Mouse (Mus musculus) cortical plate, adult 2 months (tissue): ENCODE data around the gene Ddc. TPM values are rescaled to one million over a fixed set of nuclear protein-coding genes. Genes with fewer than 3 reads are reported as not detected.

Source experiments
- H3K27ac ChIP-seq: fragments of 200-500 bp; 2 replicates; pipeline ENCODE4 v1.5.1; 2012; ENCODE audit warnings: low read length, control low read depth, inconsistent platforms; ENCODE audit not compliant: insufficient read depth
- H3K4me1 ChIP-seq: fragments of 200-500 bp; 2 replicates; pipeline ENCODE4 v1.6.1; 2011; ENCODE audit warnings: low read length; ENCODE audit not compliant: control insufficient read depth, insufficient read depth
- H3K4me3 ChIP-seq: fragments of 200-500 bp; 2 replicates; pipeline ENCODE4 v1.5.1; 2011; ENCODE audit warnings: mild to moderate bottlenecking, low read length, control low read depth; ENCODE audit not compliant: insufficient read depth
- CTCF ChIP-seq: fragments of 200-500 bp; IDR thresholded peaks from 2 replicates; pipeline ENCODE4 v1.5.1; 2011; ENCODE audit warnings: mild to moderate bottlenecking, control low read depth, low read length; ENCODE audit not compliant: insufficient read depth; ENCODE audit errors: extremely low read depth
- POLR2A ChIP-seq: fragments of 200-500 bp; IDR thresholded peaks from 2 replicates; pipeline ENCODE4 v1.6.1; 2011; ENCODE audit warnings: mild to moderate bottlenecking, low read length, control low read depth; ENCODE audit not compliant: insufficient read depth; ENCODE audit errors: extremely low read depth
- polyA plus RNA-seq: library from polyadenylated mRNA; depleted of rRNA; stranded (reverse); fragments of >200 nt; gene quantifications from 2 replicates; pipeline ENCODE4 v1.2.3, GENCODE M21; 2012; rRNA removed

Ddc gene
- 7.4 and 7.7 TPM in 2 replicates for polyA plus RNA-seq

GRCm38 (mm10) chr11:11897645-11898357 lies at the start of gene Ddc:
Ddc (minus strand) TSS chr11:11898144.
- Histone ChIP-seq H3K4me3 (no peak within 1 kb of the TSS), H3K27ac (no peak within 1 kb of the TSS), H3K4me1 (no peaks in the 10 kb centered on the region)
- TF ChIP-seq POLR2A, result no peak
- TF ChIP-seq CTCF, result no peak

DNA sequence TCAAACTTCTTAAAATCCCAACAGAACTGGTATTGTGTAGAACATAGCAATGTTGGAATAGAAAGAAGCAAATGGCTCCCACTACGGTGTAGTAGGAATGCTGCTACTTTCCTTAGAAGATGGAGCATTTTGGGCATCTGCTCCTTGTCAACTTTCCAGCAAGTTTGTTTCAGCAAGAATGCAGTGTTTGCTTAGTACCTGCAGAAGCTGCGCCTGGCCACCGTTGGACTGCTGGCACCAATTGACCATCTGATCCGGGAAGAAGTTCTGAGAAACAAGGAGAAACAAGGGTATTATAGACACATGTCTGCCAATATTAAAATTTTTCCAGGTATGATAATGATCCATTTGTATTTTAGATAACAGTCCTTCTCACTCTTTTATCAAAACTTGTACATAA lies 47.8 kb upstream of the Ddc start:
- no peak overlapping the region for H3K27ac ChIP-seq
- no peak overlapping the region for H3K4me3 ChIP-seq
- TF ChIP-seq CTCF (no peak), POLR2A (no peak)
- H3K4me1 ChIP-seq, result no peaks in the 10 kb centered on the region

- H3K4me1 ChIP-seq, result no peaks in the 10 kb centered on the region
- H3K4me3 ChIP-seq, result no peak overlapping the region
- H3K27ac ChIP-seq, result no peak overlapping the region
- TF ChIP-seq POLR2A, result no peak
- no peak for TF ChIP-seq CTCF
Observed at GRCm38 (mm10) chr11:11944814-11945213, 46.9 kb upstream of the Ddc start.

DNA sequence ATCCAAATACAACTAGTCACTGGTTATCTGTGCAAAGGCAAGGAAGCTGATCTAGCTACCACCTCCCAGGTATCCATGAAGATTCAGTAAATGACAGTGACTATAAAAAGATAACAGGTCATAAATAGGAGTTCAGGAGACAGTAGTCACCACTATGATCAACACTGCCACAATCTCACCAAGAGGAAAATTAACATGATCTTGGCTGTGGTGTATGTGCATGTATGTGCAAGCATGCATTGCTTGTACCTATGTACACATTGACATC lies 46.1 kb upstream of the Ddc start:
- TF ChIP-seq CTCF (no peak), POLR2A (no peak)
- H3K4me1 ChIP-seq, result no peaks in the 10 kb centered on the region
- no peak overlapping the region for H3K27ac ChIP-seq
- no peak overlapping the region for H3K4me3 ChIP-seq

DNA sequence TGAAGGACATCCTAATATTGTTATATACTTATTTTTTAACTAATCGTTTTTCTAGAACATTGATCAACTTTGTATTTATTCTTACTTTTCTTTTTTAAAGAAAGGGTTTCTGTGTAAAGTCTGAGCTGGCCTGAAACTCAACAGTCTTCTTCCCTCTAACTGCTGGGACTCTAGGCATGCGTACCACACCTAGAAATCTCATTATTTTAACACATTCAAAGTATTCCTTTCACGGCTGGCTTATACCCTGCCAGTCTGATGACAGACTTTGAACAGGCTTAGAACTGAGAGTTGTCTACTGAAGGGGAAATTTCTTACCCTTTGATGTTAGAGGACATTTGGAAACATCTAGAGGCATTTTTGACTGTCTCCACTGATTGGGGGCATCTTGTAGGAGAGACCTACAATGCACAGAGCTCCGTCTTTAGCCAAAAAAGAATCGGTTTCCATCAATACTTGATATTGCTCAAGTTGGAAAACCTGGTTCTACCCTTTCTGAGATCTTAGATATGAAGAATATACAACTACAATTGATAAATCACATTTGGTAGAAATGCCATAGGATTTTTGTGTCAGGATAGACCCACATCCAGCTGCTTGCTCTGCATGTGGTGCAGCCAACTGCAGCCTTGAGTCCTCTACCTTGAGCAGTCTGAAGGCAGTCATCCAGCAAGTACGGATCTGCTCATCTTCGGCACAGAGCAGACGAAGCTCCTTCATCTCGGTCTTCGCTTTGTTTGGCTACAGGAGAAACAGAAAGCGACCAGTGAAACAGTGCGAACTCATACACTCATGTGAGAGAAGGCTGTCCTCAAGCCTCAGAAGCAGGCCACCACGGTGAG lies 45.5 kb upstream of the Ddc start:
- no peak overlapping the region for H3K4me3 ChIP-seq
- H3K4me1 ChIP-seq, result no peaks in the 10 kb centered on the region
- no peak overlapping the region for H3K27ac ChIP-seq
- TF ChIP-seq CTCF, result no peak
- no peak for TF ChIP-seq POLR2A

- no peak overlapping the region for H3K4me3 ChIP-seq
- H3K27ac ChIP-seq, result no peak overlapping the region
- H3K4me1 ChIP-seq, result no peaks in the 10 kb centered on the region
- TF ChIP-seq CTCF (no peak), POLR2A (no peak)
Observed at GRCm38 (mm10) chr11:11942320-11943217, 44.6 kb upstream of the Ddc start.

GRCm38 (mm10) chr11:11940833-11941681 lies 43.1 kb upstream of the Ddc start:
- no peak overlapping the region for H3K27ac ChIP-seq
- TF ChIP-seq POLR2A, result no peak
- no peaks in the 10 kb centered on the region for H3K4me1 ChIP-seq
- no peak overlapping the region for H3K4me3 ChIP-seq

DNA sequence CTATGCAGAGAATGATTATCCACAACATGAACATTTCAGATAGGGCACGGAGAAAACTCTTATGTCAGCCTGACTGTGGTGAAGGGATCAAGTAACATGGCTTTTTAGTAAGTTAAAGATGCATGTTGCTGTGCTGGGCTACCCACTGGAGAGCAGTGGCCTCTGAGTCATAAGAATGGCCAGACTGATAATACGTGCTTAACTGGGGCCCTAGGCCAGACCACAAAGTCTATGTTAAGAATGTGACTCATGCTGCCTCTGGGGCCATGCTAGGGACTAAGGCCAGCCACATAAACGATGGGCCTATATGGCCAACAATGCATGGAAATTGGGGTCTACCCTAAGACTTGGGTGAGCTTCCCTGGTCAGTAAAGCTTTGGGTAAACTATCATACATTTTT lies 41.7 kb upstream of the Ddc start:
- no peak overlapping the region for H3K27ac ChIP-seq
- TF ChIP-seq CTCF (no peak), POLR2A (no peak)
- no peak overlapping the region for H3K4me3 ChIP-seq
- no peaks in the 10 kb centered on the region for H3K4me1 ChIP-seq

GRCm38 (mm10) chr11:11938591-11938990 lies 40.6 kb upstream of the Ddc start:
- Histone ChIP-seq H3K4me3 (no peak overlapping the region), H3K4me1 (no peaks in the 10 kb centered on the region), H3K27ac (no peak overlapping the region)
- no peak for TF ChIP-seq CTCF
- TF ChIP-seq POLR2A, result no peak
